Mouse (Mus musculus) lung, postnatal 4 days (tissue): ENCODE measurements at regions not wholly inside any gene's neighbourhood (a gene's known extent, or its start where the extent isn't known, plus 50 kb on each side); places are given as distances from the start of the nearest gene placed in this dataset.

Experiments
- DNase-seq, 2 experiments: peaks; one replicate each; pipeline ENCODE4 v3.0.0; 2021

DNA sequence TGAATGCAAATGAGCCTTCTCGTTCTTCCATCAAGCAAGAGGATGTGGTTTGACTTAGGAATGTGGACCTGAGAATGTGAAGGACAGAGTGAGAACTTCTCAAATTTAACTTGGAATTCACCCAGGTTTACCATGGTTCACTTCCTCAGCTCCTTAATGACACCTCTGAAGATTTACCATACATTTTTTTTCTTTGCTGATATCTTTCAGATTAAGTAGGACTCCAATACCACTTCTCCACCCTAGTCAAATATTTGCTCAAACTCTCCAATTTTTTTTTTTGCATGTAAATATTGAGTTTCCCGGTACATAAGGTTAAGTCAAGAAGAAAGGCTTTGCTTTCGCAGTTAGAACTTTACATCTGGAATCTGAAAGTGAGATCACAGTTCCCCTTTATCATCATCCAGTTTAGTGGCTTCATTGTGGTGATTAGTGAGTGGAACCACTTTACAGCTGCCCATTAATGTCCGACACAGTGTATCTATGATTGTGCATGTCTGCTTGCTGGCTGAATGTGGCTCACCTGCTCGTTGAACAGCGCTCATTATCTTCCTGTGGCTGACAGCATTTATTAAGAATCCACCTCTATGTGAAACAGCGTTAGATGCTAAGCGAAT lies 446.0 kb upstream of the Adam34 start:
- DNase-seq, result peak in 1 of 2 experiments; percentile 4

- no peak for DNase-seq
Measured at GRCm38 (mm10) chr8:44165115-44165514, 455.3 kb upstream of the Adam34 start.

- DNase-seq, result no peak
Measured at GRCm38 (mm10) chr8:44177016-44177415, 467.2 kb upstream of the Adam34 start.

DNA sequence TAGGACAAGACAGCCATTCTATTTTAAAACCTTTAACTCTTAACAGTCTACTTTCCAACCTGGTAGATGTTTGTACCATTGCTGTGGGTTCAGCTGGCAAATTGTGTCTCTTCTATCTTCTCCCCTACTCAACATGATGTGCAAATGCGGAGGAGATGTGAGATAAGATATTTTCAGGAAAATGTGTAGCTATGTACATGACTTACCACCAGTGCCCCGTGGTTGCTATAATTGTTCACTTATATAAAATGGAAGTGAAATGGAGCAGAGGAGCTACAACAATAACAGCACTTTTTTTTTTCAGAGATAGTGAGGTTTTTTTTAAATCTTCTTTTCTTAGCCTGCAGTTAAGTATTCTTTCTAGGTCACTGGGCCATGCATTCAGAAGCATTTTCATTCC lies 492.4 kb upstream of the Adam34 start:
- no peak for DNase-seq

DNA sequence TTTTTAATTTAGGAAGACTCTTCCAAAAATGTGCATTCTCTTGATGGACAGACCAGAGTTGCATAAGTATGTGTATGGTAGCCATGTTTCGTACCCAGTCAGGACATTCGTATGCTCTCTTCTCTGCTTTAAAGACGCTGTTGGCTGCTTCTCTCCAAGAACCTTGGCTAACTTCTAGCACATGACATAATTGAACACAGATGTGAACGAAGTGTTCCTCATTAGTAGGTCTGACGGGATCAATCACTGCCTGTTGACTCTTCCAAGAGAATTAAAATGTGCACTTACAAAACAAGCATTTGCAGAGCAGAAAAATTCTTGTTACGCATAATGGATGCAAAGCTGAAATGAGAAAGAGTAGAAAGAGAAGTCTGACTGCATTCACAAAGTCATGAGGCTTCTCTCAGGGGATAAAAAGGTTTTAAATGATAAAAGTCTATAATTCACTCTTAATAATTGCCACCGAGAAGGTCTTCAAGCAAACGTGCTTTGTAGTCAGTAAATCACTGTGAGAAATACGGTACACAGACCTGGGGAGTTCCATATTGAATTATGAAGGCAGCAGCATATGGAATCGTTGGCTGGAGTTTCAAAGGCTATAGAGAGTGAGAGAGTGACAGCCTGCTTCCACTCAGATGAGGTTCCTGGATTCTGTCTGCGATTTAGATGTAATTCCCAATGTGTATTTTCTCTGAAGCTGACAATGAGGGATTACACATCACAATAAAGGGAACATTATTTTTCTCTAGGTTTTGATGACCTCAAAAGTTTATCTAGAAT lies 496.7 kb upstream of the Adam34 start:
- DNase-seq, result no peak

- DNase-seq, result no peak
Measured at GRCm38 (mm10) chr8:44222346-44222745, 512.5 kb upstream of the Adam34 start.

GRCm38 (mm10) chr8:44252393-44252792 lies 542.5 kb upstream of the Adam34 start:
- DNase-seq, result no peak

GRCm38 (mm10) chr8:44257051-44257450 lies 547.2 kb upstream of the Adam34 start:
- no peak for DNase-seq

- no peak for DNase-seq
Measured at GRCm38 (mm10) chr8:44261039-44261438, 551.2 kb upstream of the Adam34 start.

- DNase-seq, result no peak
Measured at GRCm38 (mm10) chr8:44273300-44273699, 563.5 kb upstream of the Adam34 start.

DNA sequence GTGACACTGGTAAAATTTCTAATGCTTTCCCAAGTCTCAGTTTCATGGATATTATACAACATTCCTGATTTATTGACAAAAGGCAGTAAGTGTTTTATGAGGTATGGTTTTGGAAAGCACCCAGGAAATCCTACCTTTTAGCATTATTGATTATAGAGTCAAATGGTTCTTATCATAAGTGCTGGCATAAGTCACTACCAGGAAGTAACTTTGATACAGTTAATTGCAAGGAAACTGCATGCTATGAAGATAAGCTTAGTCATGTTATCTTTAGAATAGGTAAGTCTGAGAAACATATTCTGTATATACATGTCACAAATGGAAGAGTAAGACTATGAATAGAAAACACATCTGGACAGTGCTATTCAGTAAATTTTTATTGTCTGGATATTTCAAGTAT lies 608.4 kb upstream of the Adam34 start:
- no peak for DNase-seq

DNA sequence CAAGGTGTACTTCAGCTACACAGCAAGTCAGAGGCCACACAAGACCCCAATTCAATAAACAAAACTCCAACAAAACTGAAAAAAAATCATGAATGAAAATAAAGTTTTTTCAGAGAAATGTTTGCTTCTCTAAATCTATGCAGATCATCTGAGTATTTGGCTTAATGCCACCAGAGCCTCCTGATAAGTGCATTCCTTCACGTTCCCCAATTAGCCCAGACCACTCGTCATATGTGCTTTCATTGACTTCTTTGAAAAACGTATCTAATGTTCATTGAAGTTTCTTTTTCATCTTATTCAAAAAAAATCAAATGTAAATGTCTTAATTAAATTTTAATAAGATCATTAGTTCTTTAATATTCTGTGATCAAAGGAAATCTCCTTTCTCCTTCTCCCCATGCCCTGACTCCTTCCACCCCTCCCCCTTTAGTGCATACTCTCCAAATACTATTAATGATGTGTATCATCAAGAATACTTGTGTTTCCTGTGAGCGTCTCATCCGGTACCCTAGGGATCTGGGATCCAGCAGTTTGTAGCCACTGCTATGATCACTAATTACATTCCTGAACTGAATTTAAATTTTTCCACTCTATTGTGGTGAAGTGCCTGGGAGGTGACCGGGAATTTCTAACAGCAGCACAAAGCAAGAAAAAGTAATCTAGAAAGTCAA lies 600.8 kb upstream of the Fat1 start:
- DNase-seq, result no peak

DNA sequence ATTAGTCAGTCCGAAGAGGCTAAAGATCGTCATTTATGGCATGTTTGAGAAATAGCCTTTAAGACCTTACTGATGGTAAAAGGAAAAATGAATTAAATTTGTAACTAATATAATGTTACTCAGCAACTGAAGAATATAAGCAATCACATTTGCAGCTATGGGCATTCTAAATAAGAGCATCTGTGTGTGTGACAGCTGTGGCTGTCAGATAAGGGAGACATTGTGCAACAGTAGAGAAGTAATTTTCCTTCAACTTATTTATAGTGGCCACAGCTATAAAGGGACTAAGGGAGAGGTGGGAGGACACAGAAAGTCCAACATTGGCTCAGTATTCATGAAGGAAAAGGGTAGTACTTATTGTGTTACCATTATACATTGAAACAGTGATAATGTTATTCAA lies 591.8 kb upstream of the Fat1 start:
- DNase-seq, result no peak

DNA sequence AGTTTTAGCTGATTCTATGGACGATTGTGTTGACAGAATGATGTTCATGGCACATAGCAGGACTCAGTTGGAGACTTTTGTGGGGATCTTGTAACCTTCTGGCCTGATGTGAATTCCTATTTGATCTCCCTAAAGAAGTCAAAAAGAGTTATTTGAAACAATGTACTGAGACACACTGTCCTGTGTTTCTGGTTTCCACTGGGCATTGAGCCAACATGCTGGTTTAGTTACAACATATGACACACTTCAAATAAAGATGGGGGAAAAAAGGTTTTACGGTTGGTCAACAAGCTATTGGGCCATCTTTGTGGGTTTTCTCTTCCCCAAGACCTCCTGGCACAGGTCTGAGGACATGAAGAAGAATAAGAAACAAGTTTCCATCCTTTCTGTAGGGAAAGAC lies 591.3 kb upstream of the Fat1 start:
- no peak for DNase-seq

- DNase-seq, result peak in 1 of 2 experiments; percentile 8
Measured at GRCm38 (mm10) chr8:44347412-44347811, 587.8 kb upstream of the Fat1 start.

DNA sequence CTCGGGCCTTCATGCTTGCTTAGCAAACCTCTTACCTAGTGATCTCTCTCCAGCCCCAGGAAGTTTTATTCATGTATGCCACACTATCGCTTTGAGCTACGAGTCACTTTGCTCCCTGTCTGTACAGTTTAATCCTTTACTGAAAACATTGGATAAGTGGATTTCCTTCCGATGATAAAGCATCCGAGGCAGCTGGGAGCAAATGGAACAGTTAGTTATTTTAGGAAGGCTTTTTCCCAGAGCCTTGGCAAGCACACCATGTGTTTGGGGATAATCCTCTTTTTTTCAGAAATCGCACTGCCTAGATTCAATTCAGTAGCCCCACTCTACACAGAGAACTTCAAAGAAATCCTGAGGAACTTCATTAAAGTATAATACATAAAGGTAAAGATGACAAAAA lies 561.3 kb upstream of the Fat1 start:
- DNase-seq, result no peak

DNA sequence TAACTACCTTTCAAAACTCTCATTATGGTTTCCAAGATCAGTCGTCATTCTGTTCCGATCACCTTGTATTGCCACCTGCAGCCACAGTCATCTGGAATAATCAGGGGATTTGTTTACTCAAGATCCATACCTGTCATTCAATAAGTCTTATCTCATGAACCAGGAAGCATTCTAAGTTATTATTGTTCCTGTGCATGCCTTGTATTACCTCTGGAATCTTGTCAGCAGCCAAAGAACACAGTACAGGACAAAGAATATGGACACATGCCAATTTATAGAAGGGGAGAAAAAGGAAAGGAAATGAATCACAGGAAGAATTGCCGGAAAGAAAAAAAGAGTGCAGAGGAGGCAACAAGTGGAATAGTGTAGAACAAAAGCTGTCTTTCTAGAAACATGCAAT lies 557.5 kb upstream of the Fat1 start:
- DNase-seq, result no peak

DNA sequence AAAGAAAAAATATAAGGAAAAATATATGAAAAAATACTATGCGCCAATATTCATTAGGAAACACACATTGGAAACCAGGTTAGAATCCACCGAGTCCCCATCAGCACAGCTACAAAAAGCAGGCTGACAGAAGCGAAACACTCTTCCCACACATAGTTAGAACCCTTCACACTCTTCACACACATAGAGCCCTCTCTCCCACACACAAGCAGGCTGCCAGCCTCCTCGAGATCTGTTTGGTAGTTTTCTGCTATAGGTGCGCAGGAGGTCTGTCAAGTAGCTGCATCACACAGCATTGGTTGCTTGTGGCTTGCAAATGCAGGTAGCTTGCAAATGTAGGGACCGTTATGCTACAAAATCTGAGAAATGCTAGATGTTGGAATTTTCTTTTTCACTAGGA lies 526.8 kb upstream of the Fat1 start:
- no peak for DNase-seq

GRCm38 (mm10) chr8:44410261-44410660 lies 525.0 kb upstream of the Fat1 start:
- DNase-seq, result no peak

DNA sequence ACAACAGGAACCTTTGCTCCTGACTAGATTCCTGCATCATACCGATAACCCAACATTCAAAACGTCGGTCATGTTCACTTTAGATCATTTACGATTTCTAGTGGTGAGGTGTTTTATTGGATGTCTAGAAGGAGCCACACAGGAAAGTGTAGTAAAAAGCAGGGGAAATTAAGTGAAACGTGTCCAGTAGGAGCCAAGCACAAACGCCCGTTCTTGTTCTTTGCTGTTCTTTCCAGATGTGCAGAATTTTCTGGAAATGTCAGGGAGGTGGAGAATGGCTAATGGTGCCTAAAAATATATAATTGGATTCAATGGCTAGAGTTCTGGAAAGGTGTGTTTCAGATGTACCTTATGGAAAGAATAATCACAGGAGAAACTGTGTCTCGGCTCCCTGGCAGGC lies 517.2 kb upstream of the Fat1 start:
- no peak for DNase-seq

- DNase-seq, result no peak
Measured at GRCm38 (mm10) chr8:44455433-44455832, 479.8 kb upstream of the Fat1 start.

- no peak for DNase-seq
Measured at GRCm38 (mm10) chr8:44456336-44456735, 478.9 kb upstream of the Fat1 start.

DNA sequence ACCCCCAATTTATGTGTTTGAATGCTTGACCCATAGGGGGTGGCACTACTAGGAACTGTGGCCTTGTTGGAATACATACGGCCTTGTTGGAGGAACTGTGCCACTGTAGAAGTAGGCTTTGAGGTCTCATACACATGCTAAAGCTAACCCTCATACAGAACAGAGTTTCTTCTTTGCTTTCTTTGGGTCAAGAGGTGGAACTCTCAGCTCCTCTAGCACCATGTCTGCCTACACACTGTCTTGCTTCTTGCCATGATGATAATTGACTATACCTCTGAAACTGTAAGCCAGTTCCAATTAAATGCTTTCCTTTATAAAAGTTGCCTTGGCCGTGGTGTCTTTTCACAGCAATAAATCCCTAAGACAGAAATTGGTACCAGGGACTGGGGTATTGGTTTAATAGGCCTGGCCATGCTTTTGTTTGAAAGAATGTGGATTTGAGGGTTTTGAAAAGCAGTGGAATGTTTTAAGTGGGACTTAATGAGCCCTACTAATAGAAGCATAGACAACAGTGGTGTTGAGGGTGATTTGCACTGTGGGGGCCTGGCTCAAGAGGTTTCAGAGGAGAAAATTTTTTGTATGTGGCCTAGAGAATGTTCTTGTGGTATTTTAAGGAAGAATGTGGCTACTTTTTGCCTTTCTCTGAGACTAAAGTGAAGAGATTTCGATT lies 468.7 kb upstream of the Fat1 start:
- no peak for DNase-seq

- DNase-seq, result no peak
Measured at GRCm38 (mm10) chr8:44512876-44513275, 422.4 kb upstream of the Fat1 start.
